Mouse (Mus musculus) C2C12 (cell line): Measurements from ENCODE around the gene Gm19684.
"Not testable (repeated sequence)": the region's sequence is repeated elsewhere in the genome, so short reads cannot be mapped to it uniquely, and the experiment has no call there.

ENCODE experiments used
- MAX ChIP-seq: IDR thresholded peaks from one replicate; pipeline ENCODE4 v1.6.1; 2011; ENCODE audit warnings: mild to moderate bottlenecking, control low read depth
- MYOD1 ChIP-seq: IDR thresholded peaks from one replicate; pipeline ENCODE4 v1.6.1; 2011; ENCODE audit warnings: low read depth; ENCODE audit not compliant: control insufficient read depth, insufficient read length

GRCm38 (mm10) chr17:36102091-36102490 lies 19.4 kb upstream of the Gm19684 start:
- TF ChIP-seq MYOD1, MAX: not testable (repeated sequence)
